Mouse (Mus musculus): ENCODE measurements around the gene Trmt11. TPM values are rescaled to one million over a fixed set of nuclear protein-coding genes. Genes with fewer than 3 reads are reported as not detected.

Trmt11 gene
- total RNA-seq, 2 experiments from 2014 or later, result 34.8 to 45.0 TPM

Other genes starting within 250 kb of the Trmt11 start
- 13.0 and 15.8 TPM in 2 replicates for gene Hint3, start 28.9 kb upstream of the Trmt11 start, total RNA-seq (2014; fragmentation: Nextera tagmentation)
- 4.5 and 13.7 TPM in 2 replicates for gene Hint3, start 28.9 kb upstream of the Trmt11 start, total RNA-seq (2017)
- gene Ncoa7, start 202.6 kb upstream of the Trmt11 start, total RNA-seq (2014; fragmentation: Nextera tagmentation), result 24.1 and 25.6 TPM in 2 replicates
- 12.7 and 20.8 TPM in 2 replicates for gene Ncoa7, start 202.6 kb upstream of the Trmt11 start, total RNA-seq (2017)
- gene Hey2, start 242.1 kb upstream of the Trmt11 start, total RNA-seq (2014; fragmentation: Nextera tagmentation), result not detected in 2 replicates
- not detected in 2 replicates for gene Hey2, start 242.1 kb upstream of the Trmt11 start, total RNA-seq (2017)

Measured in megakaryocyte-erythroid progenitor cell, adult 5-6 weeks (primary cell).